Mouse (Mus musculus) forelimb bud, embryonic 11.5 days (tissue): ENCODE measurements around the gene Ephx1.
"Not testable (repeated sequence)": the region's sequence is repeated elsewhere in the genome, so short reads cannot be mapped to it uniquely, and the experiment has no call there.

Source experiments
- DNase-seq: peaks from one replicate; pipeline ENCODE4 v3.0.0-alpha.2; 2012; ENCODE audit warnings: low read depth, low spot score

Ephx1 gene

GRCm38 (mm10) chr1:181020756-181021487, at the start of gene Ephx1:
Ephx1 (minus strand) TSS chr1:181020904.
- no peak for DNase-seq

GRCm38 (mm10) chr1:181069671-181070070, 49.0 kb upstream of the Ephx1 start:
- no peak for DNase-seq

- DNase-seq: no peak
These were observed 47.6 kb upstream of the Ephx1 start for GRCm38 (mm10) chr1:181068344-181068743.

GRCm38 (mm10) chr1:181064648-181065047, 43.9 kb upstream of the Ephx1 start:
- no peak for DNase-seq

GRCm38 (mm10) chr1:181063991-181064390, 43.3 kb upstream of the Ephx1 start:
- DNase-seq: no peak

- DNase-seq: peak; percentile 13
These were observed 41.2 kb upstream of the Ephx1 start for GRCm38 (mm10) chr1:181061784-181062485.

GRCm38 (mm10) chr1:181052898-181053297, 32.2 kb upstream of the Ephx1 start:
- no peak for DNase-seq

- DNase-seq: no peak
These were observed 30.2 kb upstream of the Ephx1 start, which contains the start of gene 9130409I23Rik for GRCm38 (mm10) chr1:181050937-181051336. 9130409I23Rik (plus strand) TSS chr1:181051237.

- DNase-seq: no peak
These were observed 28.7 kb upstream of the Ephx1 start for GRCm38 (mm10) chr1:181049328-181049842.

GRCm38 (mm10) chr1:181047520-181047919, 26.8 kb upstream of the Ephx1 start:
- DNase-seq: no peak

- DNase-seq: peak; percentile 51
These were observed 18.9 kb upstream of the Ephx1 start for GRCm38 (mm10) chr1:181039652-181040051.

GRCm38 (mm10) chr1:181037623-181038022, 16.9 kb upstream of the Ephx1 start:
- no peak for DNase-seq

GRCm38 (mm10) chr1:181035015-181035778, 14.5 kb upstream of the Ephx1 start:
- DNase-seq: not testable (repeated sequence)

GRCm38 (mm10) chr1:181022265-181022664, 1.6 kb upstream of the Ephx1 start:
- DNase-seq: peak; percentile 31

- no peak for DNase-seq
These were observed 773 bp upstream of the Ephx1 start for GRCm38 (mm10) chr1:181021488-181021865.

GRCm38 (mm10) chr1:181017890-181018420, 2.7 kb downstream of the Ephx1 start:
- DNase-seq: no peak

- peak; percentile 52 for DNase-seq
These were observed 3.4 kb downstream of the Ephx1 start for GRCm38 (mm10) chr1:181017212-181017711.

- DNase-seq: peak; percentile 41
These were observed 4.1 kb downstream of the Ephx1 start for GRCm38 (mm10) chr1:181016532-181017131.

- no peak for DNase-seq
These were observed 4.7 kb downstream of the Ephx1 start for GRCm38 (mm10) chr1:181016045-181016444.

GRCm38 (mm10) chr1:181015558-181015957, 5.1 kb downstream of the Ephx1 start:
- no peak for DNase-seq
